Mouse (Mus musculus) thymus, adult 2 months (tissue): ENCODE data around the gene Naa38. TPM values are rescaled to one million over a fixed set of nuclear protein-coding genes. Genes with fewer than 3 reads are reported as not detected.
A peak's percentile ranks its signal among the peaks of the same experiment; 100 is the strongest.

Experiments used
- DNase-seq: peaks from one replicate; pipeline ENCODE4 v3.0.0; 2021
- H3K27ac ChIP-seq: fragments of 200-500 bp; 2 replicates; pipeline ENCODE4 v1.5.1; 2012; ENCODE audit warnings: low read length, control low read depth; ENCODE audit not compliant: control insufficient read depth, insufficient read depth
- H3K27me3 ChIP-seq: fragments of 200-500 bp; 2 replicates; pipeline ENCODE4 v1.6.1; 2012; ENCODE audit warnings: mild to moderate bottlenecking, low read length, moderate library complexity, mixed read lengths; ENCODE audit not compliant: control insufficient read depth, insufficient read depth
- H3K36me3 ChIP-seq: fragments of 200-500 bp; 2 replicates; pipeline ENCODE4 v1.6.1; 2012; ENCODE audit warnings: mild to moderate bottlenecking, low read length, moderate library complexity; ENCODE audit not compliant: control insufficient read depth, insufficient read depth
- H3K4me1 ChIP-seq: fragments of 200-500 bp; replicated peaks from 2 replicates; pipeline ENCODE4 v1.6.1; 2012; ENCODE audit warnings: low read length; ENCODE audit not compliant: control insufficient read depth, insufficient read depth
- H3K4me3 ChIP-seq: fragments of 200-500 bp; 2 replicates; pipeline ENCODE4 v1.5.1; 2012; ENCODE audit warnings: mild to moderate bottlenecking, low read length, control low read depth, moderate library complexity; ENCODE audit not compliant: control insufficient read depth, insufficient read depth
- CTCF ChIP-seq: fragments of 200-500 bp; IDR thresholded peaks from 2 replicates; pipeline ENCODE4 v1.5.1; 2012; ENCODE audit warnings: mild to moderate bottlenecking, control low read depth, low read length, moderate library complexity, borderline replicate concordance; ENCODE audit not compliant: control insufficient read depth, poor library complexity, insufficient read depth; ENCODE audit errors: extremely low read depth
- POLR2A ChIP-seq: fragments of 200-500 bp; IDR thresholded peaks from 2 replicates; pipeline ENCODE4 v1.6.1; 2012; ENCODE audit warnings: mild to moderate bottlenecking, low read length, control low read depth, moderate library complexity; ENCODE audit not compliant: control insufficient read depth, poor library complexity, insufficient read depth; ENCODE audit errors: extremely low read depth
- WGBS: fragments of 180-500 bp; shearing (Covaris S2); methylation state at CpG from one replicate; pipeline ENCODE4 v1.1.7; 2018; 5-methylcytosine and 5-hydroxymethylcytosine counted together
- polyA plus RNA-seq: library from polyadenylated mRNA; depleted of rRNA; stranded (reverse); fragments of >200 nt; gene quantifications from 2 replicates; pipeline ENCODE4 v1.2.3, GENCODE M21; 2012

Naa38 gene
- polyA plus RNA-seq, 1 experiment: 170 TPM

GRCm38 (mm10) chr11:69396772-69397171 is 1.5 kb downstream of the Naa38 start:
- no peak overlapping the region for H3K27ac ChIP-seq
- no peaks in the 10 kb centered on the region for H3K27me3 ChIP-seq
- H3K4me3 ChIP-seq: peak overlapping the region; percentile 75; the same call in 1 of the 2 replicates
- WGBS: 54% methylated on average over 11 of the region's 11 CpGs
- no peak for TF ChIP-seq CTCF
- no peak for TF ChIP-seq POLR2A
- DNase-seq: no peak
- peaks cover 15% of the 10 kb centered on the region for H3K4me1 ChIP-seq
- H3K36me3 ChIP-seq: peaks cover 19% of the 10 kb centered on the region

DNA sequence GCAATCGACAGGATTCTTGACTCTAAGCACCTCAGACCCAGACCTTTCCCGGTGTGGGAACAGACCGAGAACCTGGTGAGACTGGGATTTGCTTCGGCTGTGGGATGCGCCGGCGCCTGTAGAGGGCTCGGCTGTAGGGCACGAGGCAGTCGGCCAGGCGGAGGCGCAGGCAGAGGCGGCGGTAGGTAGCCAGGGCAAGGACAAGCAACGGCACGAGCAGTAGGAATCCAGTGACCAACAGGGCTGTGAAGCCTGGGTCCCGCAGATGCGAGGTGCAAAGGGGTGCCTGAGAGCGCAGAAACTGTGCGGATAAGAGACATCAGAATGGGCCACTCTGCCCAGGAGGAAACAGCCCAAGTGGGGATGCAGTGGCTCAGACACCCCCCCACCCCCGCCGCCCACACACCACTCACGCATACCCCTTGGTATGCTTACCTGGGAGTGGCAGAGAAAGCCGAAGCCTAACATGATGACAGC is 2.3 kb downstream of the Naa38 start:
- H3K4me3 ChIP-seq: no peak overlapping the region
- WGBS: 88% methylated on average over 24 of the region's 24 CpGs
- peaks cover 17% of the 10 kb centered on the region for H3K4me1 ChIP-seq
- peaks cover 24% of the 10 kb centered on the region for H3K36me3 ChIP-seq
- H3K27me3 ChIP-seq: no peaks in the 10 kb centered on the region
- H3K27ac ChIP-seq: no peak overlapping the region
- no peak for TF ChIP-seq CTCF
- TF ChIP-seq POLR2A: no peak
- no peak for DNase-seq

DNA sequence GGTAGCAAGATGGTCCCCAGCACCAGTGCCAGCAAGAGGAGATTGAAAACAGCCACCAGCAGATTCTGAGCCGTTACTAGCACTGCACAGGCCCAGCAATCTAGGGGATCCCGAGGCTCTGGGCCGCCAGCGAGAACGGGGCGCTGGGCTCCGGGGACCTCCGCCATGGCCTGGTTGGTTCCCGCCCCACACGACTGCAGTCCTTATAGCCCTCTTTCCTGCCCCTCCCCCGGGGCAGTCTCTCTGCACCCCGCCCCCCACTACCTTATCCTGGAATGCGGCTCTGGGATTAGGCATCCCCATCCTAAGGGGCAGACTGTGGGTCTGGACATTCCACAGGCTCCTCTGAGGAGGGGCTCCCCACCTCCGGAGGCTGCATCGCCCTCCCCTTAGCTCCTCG is 2.8 kb downstream of the Naa38 start, which contains the start of gene Tmem88:
Gene Tmem88 (minus strand): TSS at position 176 of the 400 bp plus-strand sequence.
- TF ChIP-seq POLR2A (no peak), CTCF (no peak)
- Histone ChIP-seq H3K36me3 (peaks cover 25% of the 10 kb centered on the region), H3K27ac (no peak within 1 kb of the TSS), H3K4me1 (peaks cover 17% of the 10 kb centered on the region), H3K4me3 (no peak within 1 kb of the TSS), H3K27me3 (no peaks in the 10 kb centered on the region)
- WGBS: 79% methylated on average over 16 of the region's 16 CpGs
- no peak for DNase-seq

GRCm38 (mm10) chr11:69398486-69399200 is 3.4 kb downstream of the Naa38 start:
- peaks cover 17% of the 10 kb centered on the region for H3K4me1 ChIP-seq
- no peak for TF ChIP-seq POLR2A
- TF ChIP-seq CTCF: no peak
- WGBS: 91% methylated on average over 21 of the region's 21 CpGs
- DNase-seq: no peak
- no peak overlapping the region for H3K4me3 ChIP-seq
- H3K36me3 ChIP-seq: peaks cover 30% of the 10 kb centered on the region
- H3K27ac ChIP-seq: no peak overlapping the region
- H3K27me3 ChIP-seq: no peaks in the 10 kb centered on the region

- Histone ChIP-seq H3K36me3 (peaks cover 38% of the 10 kb centered on the region), H3K4me3 (no peak overlapping the region)
Observed at GRCm38 (mm10) chr11:69399201-69400082, 4.2 kb downstream of the Naa38 start.

GRCm38 (mm10) chr11:69400083-69400850 is 5.0 kb downstream of the Naa38 start:
- Histone ChIP-seq H3K27ac (no peak overlapping the region), H3K4me1 (peaks cover 13% of the 10 kb centered on the region), H3K4me3 (no peak overlapping the region), H3K27me3 (no peaks in the 10 kb centered on the region), H3K36me3 (peaks cover 47% of the 10 kb centered on the region)
- 97% methylated on average over 25 of the region's 25 CpGs for WGBS
- DNase-seq: no peak
- TF ChIP-seq POLR2A (no peak), CTCF (no peak)

More at GRCm38 (mm10) chr11:69399201-69400082, 4.2 kb downstream of the Naa38 start:
- no peaks in the 10 kb centered on the region for H3K27me3 ChIP-seq
- WGBS: 97% methylated on average over 66 of the region's 66 CpGs
- peaks cover 15% of the 10 kb centered on the region for H3K4me1 ChIP-seq
- DNase-seq: no peak
- TF ChIP-seq CTCF (no peak), POLR2A (no peak)
- H3K27ac ChIP-seq: no peak overlapping the region
